Mouse (Mus musculus) stomach, embryonic 14.5 days (tissue): ENCODE measurements at regions not wholly inside any gene's neighbourhood (a gene's known extent, or its start where the extent isn't known, plus 50 kb on each side); places are given as distances from the start of the nearest gene placed in this dataset.

Source experiments
- ATAC-seq: fragments of 200-750 bp; cut with Nextera tagmentation; 2 replicates; pipeline ENCODE4 v1.8.0; 2017; ENCODE audit warnings: low read depth, moderate TSS enrichment; ENCODE audit not compliant: insufficient number of reproducible peaks, insufficient read depth, low FRiP score
- H3K27ac ChIP-seq: fragments of 300-500 bp; sonication (generic); 2 replicates; pipeline ENCODE4 v1.5.1; 2014; ENCODE audit warnings: mild to moderate bottlenecking, low read length, moderate library complexity, mixed read lengths
- H3K27me3 ChIP-seq: fragments of 300-500 bp; sonication (generic); 2 replicates; pipeline ENCODE4 v1.6.1; 2014; ENCODE audit warnings: low read length, control low read depth, mixed read lengths; ENCODE audit not compliant: control insufficient read depth, insufficient read depth
- H3K36me3 ChIP-seq: fragments of 300-500 bp; sonication (generic); 2 replicates; pipeline ENCODE4 v1.6.1; 2014; ENCODE audit warnings: mild to moderate bottlenecking, control low read depth, low read length, moderate library complexity, mixed read lengths; ENCODE audit not compliant: control insufficient read depth, insufficient read depth
- H3K4me1 ChIP-seq: fragments of 300-500 bp; sonication (generic); 2 replicates; pipeline ENCODE4 v1.6.1; 2014; ENCODE audit warnings: low read length, control low read depth, mixed read lengths; ENCODE audit not compliant: control insufficient read depth, insufficient read depth
- H3K4me2 ChIP-seq: fragments of 300-500 bp; sonication (generic); replicated peaks from 2 replicates; pipeline ENCODE4 v1.6.1; 2014; ENCODE audit warnings: low read depth, low read length, control low read depth
- H3K4me3 ChIP-seq: fragments of 300-500 bp; sonication (generic); 2 replicates; pipeline ENCODE4 v1.5.1; 2014; ENCODE audit warnings: low read depth, low read length, control low read depth
- H3K9ac ChIP-seq: fragments of 300-500 bp; sonication (generic); replicated peaks from 2 replicates; pipeline ENCODE4 v1.6.1; 2014; ENCODE audit warnings: low read depth, mild to moderate bottlenecking, control low read depth, low read length, moderate library complexity, mixed read lengths
- H3K9me3 ChIP-seq: fragments of 300-500 bp; sonication (generic); 2 replicates; pipeline ENCODE4 v1.6.1; 2016; ENCODE audit warnings: low read depth, low read length, control low read depth; ENCODE audit not compliant: control insufficient read depth
- WGBS: fragments of 180-500 bp; shearing (Covaris S2); extraction: QIAGEN DNeasy Blood & Tissue Kit; methylation state at CpG from one replicate; pipeline ENCODE4 v1.1.7; 2014; 5-methylcytosine and 5-hydroxymethylcytosine counted together

DNA sequence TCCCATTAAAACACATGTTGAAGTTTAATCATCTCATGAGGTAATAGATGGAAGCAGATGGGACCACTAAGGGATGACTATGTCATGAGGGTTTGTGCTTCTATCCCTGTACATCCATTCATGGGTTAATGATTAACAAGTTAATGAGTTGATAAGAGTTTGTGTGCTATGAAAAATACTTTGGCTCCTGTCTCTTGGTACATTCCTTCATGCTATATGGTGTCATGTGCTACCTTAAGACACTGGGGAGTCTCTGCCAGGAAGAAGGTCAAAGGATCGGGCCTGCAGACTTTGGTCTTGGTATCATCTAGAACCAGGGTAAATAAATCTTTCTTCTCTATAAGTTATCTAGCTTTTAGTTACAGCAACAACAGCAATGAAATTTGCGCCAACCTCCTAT, 216.4 kb upstream of the Impg1 start:
- Histone ChIP-seq H3K9ac (no peak overlapping the region), H3K4me2 (no peak overlapping the region), H3K36me3 (no peaks in the 10 kb centered on the region), H3K27me3 (no peaks in the 10 kb centered on the region), H3K4me3 (no peak overlapping the region), H3K4me1 (no peaks in the 10 kb centered on the region), H3K9me3 (no peaks in the 10 kb centered on the region), H3K27ac (no peak overlapping the region)
- ATAC-seq, result no peak
- 89% methylated on average over 2 of the region's 2 CpGs for WGBS

DNA sequence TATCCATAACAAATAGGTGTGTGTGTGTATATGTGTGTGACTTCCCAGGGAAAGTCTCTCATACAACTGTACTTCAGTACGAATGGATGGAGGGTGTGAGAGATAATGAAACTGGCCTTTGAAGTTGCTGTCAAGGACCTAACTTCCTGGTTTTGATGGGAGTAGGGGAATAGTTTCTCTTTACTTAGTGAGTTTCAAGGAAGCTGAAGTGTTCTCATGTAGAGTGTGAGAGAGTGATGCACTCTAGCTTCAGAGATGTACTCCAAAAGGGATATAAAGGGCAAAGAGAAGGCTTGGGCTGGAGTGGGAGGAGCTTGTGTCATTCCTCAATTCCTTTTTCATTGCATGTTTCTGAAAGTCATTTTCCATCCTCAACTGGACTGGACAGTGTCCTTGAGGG, 206.2 kb upstream of the Impg1 start:
- Histone ChIP-seq H3K36me3 (no peaks in the 10 kb centered on the region), H3K9me3 (no peaks in the 10 kb centered on the region), H3K4me1 (no peaks in the 10 kb centered on the region), H3K4me2 (no peak overlapping the region), H3K27ac (no peak overlapping the region), H3K9ac (no peak overlapping the region), H3K27me3 (no peaks in the 10 kb centered on the region), H3K4me3 (no peak overlapping the region)
- no peak for ATAC-seq
- WGBS, result 79% methylated on average over 1 of the region's 1 CpGs

DNA sequence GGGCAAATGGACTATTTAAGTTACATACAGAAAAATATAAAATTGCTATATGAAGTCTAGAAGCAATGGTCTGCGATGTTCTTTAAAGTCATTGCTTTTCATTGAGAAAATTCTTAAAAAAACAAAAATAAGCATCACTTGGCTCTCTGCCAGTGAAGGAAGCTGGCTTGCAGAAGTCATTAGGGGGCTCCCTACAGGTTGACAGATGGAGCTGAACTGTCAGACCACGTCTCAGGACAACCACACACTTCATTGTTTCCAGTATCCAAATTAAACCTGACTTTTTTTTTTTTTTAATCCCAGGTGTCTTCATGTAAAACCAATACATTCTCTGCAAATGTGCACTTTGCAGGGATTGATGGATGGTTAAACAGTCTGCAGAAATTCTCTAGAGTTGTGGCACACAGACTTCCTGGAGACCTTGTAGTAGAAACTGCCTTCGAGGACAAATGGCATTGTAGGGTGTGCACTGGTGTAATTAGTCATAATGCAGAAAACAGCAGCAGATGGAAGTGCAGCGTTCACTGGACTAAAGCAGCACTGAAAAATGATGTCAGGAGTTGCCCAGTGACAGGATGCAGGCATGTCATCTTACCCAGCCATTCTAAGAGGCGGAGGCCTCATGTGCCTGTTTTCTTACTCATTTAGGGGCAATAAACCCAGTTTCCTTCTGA, 203.4 kb upstream of the Impg1 start:
- Histone ChIP-seq H3K36me3 (no peaks in the 10 kb centered on the region), H3K4me3 (no peak overlapping the region), H3K4me1 (no peaks in the 10 kb centered on the region), H3K9me3 (no peaks in the 10 kb centered on the region), H3K27ac (no peak overlapping the region), H3K9ac (no peak overlapping the region), H3K4me2 (no peak overlapping the region), H3K27me3 (no peaks in the 10 kb centered on the region)
- no peak for ATAC-seq
- WGBS, result 49% methylated on average over 5 of the region's 5 CpGs

DNA sequence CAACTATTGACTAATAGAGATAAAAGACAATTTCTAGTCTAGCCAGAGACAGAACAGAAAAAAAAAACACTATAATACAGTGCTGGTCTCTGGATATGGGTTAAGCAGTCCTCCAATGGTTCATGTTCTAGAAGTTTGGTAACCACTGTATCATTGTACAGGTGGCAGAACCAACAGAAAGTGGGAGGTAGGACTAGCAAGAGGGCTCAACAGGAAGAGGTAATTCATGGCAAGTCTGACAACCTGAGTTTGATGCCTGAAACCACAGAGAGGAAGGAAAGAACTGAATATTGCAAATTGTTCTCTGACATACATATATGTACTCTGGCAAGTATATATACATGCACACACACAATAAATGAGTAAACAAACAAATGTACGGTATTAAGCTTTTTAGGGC, 193.5 kb upstream of the Impg1 start:
- Histone ChIP-seq H3K9ac (no peak overlapping the region), H3K36me3 (no peaks in the 10 kb centered on the region), H3K27me3 (no peaks in the 10 kb centered on the region), H3K9me3 (no peaks in the 10 kb centered on the region), H3K4me3 (no peak overlapping the region), H3K27ac (no peak overlapping the region), H3K4me1 (no peaks in the 10 kb centered on the region), H3K4me2 (no peak overlapping the region)
- 71% methylated on average over 1 of the region's 1 CpGs for WGBS
- ATAC-seq, result no peak

DNA sequence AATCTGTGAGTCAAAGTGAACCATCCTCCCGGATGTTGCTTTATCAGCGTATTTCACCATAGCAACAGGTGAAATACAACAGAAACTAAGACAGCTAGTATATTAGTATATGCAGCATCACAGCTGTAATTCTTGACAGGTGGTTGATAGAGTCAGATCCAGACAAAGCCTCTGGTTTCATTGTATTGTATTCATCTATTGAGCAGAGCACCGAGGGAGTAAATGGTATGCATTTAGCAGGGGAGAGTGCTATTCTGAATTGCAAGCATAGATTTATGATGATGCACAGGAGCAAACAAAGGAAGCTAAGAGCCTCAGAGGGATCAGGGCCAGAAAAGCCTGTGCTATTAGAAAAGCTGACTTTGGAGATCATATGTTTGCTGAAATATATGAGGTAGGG, 149.8 kb upstream of the Impg1 start:
- Histone ChIP-seq H3K9ac (no peak overlapping the region), H3K4me1 (no peaks in the 10 kb centered on the region), H3K27ac (no peak overlapping the region), H3K9me3 (no peaks in the 10 kb centered on the region), H3K27me3 (no peaks in the 10 kb centered on the region), H3K4me3 (no peak overlapping the region), H3K36me3 (no peaks in the 10 kb centered on the region), H3K4me2 (no peak overlapping the region)
- ATAC-seq, result no peak
- 78% methylated on average over 3 of the region's 3 CpGs for WGBS

DNA sequence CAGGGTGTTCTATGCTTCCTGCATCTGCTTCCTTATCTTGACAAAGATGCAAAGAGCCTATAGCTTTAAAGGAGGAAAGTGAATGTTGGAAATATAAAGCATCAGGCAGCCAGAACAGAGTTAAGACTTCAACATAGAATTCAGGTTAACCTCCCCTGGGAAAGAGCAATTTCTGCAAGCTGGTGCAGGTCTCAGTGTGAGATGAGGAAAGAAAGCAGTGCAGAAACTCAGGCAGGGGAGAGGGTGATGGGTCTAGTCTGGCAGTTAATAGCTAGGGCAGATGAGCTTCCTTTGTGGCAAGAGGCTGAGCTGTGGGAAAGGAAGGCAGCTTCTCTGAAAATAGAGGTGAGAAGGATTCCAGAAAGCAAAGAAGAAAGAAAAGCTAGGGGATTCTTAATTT, 134.7 kb upstream of the Impg1 start:
- Histone ChIP-seq H3K36me3 (no peaks in the 10 kb centered on the region), H3K4me3 (no peak overlapping the region), H3K27me3 (no peaks in the 10 kb centered on the region), H3K4me2 (no peak overlapping the region), H3K9me3 (no peaks in the 10 kb centered on the region), H3K27ac (no peak overlapping the region), H3K4me1 (no peaks in the 10 kb centered on the region), H3K9ac (no peak overlapping the region)
- no peak for ATAC-seq

DNA sequence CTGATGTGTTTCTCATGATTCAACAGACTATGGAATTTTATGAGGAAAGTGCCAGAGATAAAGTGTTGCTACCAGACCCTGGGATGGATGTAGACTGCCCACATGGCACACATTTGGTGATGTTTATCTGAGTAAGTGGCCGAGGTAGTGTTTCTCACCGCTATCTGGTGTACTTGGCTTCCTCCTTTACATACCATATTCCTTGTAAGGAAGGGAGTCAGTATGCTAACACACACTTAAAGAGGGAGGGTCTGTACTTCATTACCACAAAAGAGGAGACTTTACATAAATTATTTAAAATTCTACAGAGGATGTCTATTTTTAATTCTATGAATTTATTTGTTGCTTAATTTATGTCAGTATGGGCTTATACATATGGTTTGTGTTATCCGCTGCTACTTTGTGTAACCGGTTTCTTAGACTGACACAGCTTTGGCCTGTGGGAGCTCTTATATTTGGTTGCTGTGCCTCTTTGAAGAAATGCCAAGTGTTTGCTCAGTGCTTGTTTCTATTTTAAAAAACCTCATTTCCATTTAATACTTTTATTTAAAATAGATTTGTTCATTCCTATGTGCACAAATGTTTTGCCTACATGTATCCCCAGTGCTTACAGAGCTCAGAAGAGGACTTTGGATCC, 100.2 kb upstream of the Impg1 start:
- Histone ChIP-seq H3K4me2 (no peak overlapping the region), H3K27ac (no peak overlapping the region), H3K9ac (no peak overlapping the region), H3K9me3 (no peaks in the 10 kb centered on the region), H3K27me3 (no peaks in the 10 kb centered on the region), H3K36me3 (no peaks in the 10 kb centered on the region), H3K4me3 (no peak overlapping the region), H3K4me1 (no peaks in the 10 kb centered on the region)
- WGBS, result 64% methylated on average over 4 of the region's 4 CpGs
- no peak for ATAC-seq

DNA sequence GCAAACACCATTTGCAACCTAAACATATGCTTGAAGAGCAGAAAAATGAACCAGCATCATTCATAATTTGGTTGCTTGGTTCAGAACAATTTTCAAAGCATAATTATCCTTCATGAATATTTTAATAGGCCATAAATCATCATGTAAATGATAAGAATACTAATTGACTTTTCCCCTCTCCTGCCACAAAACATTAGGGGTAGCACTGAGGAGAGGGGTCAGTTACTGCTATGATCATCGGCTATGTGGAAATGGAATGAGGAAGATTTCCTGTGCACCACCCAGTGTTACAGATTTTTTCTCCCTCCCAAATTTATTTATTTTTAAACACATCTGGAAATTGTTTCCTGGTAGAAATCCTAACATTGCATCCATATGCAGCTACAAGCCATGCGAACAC, 98.4 kb upstream of the Impg1 start:
- Histone ChIP-seq H3K4me1 (no peaks in the 10 kb centered on the region), H3K4me3 (no peak overlapping the region), H3K9ac (no peak overlapping the region), H3K4me2 (no peak overlapping the region), H3K27me3 (no peaks in the 10 kb centered on the region), H3K9me3 (no peaks in the 10 kb centered on the region), H3K36me3 (no peaks in the 10 kb centered on the region), H3K27ac (no peak overlapping the region)
- WGBS, result 84% methylated on average over 2 of the region's 2 CpGs
- ATAC-seq, result no peak

DNA sequence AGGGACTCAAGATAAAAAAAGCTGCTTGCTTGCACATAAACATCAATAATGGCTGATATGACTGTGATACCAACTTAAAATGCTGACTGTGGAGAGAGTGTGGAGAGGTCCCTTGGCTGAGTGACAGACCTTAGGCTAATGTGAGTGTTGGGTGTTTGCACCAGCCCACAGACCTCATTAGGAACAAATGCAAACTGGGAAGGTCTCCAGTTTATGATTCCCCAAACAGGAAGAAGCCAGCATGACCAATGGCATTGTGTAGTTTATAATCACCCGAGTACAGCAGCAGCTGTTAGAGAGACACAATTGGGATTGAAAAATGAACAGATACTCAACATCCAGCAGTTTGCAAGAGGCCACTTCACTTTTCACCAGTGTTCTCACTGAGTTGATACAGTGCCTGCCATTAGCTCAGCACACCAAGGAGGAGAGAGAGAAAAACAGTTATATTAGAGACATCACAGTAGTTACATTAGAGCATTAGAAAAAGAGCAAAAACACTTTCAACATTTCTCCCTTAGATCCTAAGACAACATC, 90.3 kb upstream of the Impg1 start:
- no peak overlapping the region for H3K4me2 ChIP-seq
- H3K27ac ChIP-seq, result no peak overlapping the region
- H3K36me3 ChIP-seq, result no peaks in the 10 kb centered on the region
- WGBS, result 36% methylated on average over 1 of the region's 1 CpGs
- no peak overlapping the region for H3K9ac ChIP-seq
- H3K4me3 ChIP-seq, result no peak overlapping the region
- no peaks in the 10 kb centered on the region for H3K9me3 ChIP-seq
- H3K4me1 ChIP-seq, result no peaks in the 10 kb centered on the region
- ATAC-seq, result no peak
- H3K27me3 ChIP-seq, result no peaks in the 10 kb centered on the region
